Mouse (Mus musculus) stomach, postnatal 0 days (tissue): ENCODE data around the gene Zcchc14.

ENCODE experiments used
- CTCF ChIP-seq: IDR thresholded peaks from 2 replicates; pipeline ENCODE4 v1.5.1; 2016; ENCODE audit warnings: antibody characterized with exemption, low read depth, mild to moderate bottlenecking, moderate library complexity
- EP300 ChIP-seq: optimal IDR thresholded peaks from 2 replicates; pipeline ENCODE3; 2016; ENCODE audit warnings: antibody characterized with exemption

DNA sequence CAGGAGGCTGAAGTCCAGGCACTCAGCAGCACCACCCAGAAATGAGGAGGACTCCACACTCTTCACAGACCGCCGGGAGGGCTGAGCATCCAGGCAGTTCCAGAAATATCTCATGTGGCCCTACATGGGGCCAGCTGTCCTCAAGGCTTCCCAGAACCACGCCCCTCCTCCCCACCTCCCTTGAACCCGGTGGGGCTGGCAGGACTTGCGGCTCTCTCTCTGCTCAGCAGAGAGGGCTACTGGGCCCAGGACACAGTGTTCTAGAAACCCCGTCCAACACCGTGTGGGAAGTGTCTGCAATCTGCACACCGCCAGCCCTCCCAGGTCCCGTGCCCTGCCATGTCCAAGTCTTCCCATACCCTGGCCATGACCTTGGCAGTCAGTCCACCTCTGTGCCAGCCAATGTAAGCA, 89.8 kb downstream of the Zcchc14 start:
- TF ChIP-seq CTCF (no peak), EP300 (no peak)
